Mouse (Mus musculus): ENCODE results near the gene Gm20388. TPM values are rescaled to one million over a fixed set of nuclear protein-coding genes. Genes with fewer than 3 reads are reported as not detected.

Gm20388 gene
- total RNA-seq, 1 experiment, result 27.0 TPM

- in situ Hi-C loops (cut with MboI; ENCODE audit: low sequenced_read_pairs in 2 of 2, unreplicated experiment in 2 of 2), result no loop called here
- peaks cover 0 to 3% of the 10 kb centered on the region in 2 experiments; a peak in 1 of 4 replicates for H3K4me1 ChIP-seq (ENCODE audit: control insufficient read depth in 2 of 2, insufficient read depth in 2 of 2, low read length in 2 of 2, poor library complexity in 1 of 2)
These were observed 300.7 kb downstream of the Gm20388 start for GRCm38 (mm10) chr8:120211345-120211744.

GRCm38 (mm10) chr8:120212596-120212995 lies 302.0 kb downstream of the Gm20388 start:
- Histone ChIP-seq H3K9ac (ENCODE audit: insufficient read depth, low read depth, low read length, poor library complexity, severe bottlenecking) (no peak overlapping the region), H3K4me3 (ENCODE audit: insufficient read depth in 1 of 2, low read depth in 1 of 2, low read length in 2 of 2, poor library complexity in 1 of 2, severe bottlenecking in 1 of 2) (no peak overlapping the region), H3K9me3 (ENCODE audit: control insufficient read depth, insufficient read depth, low read depth, low read length) (no peaks in the 10 kb centered on the region), H3K36me3 (ENCODE audit: control insufficient read depth, insufficient read depth, low read length, poor library complexity, severe bottlenecking) (no peaks in the 10 kb centered on the region), H3K27ac (ENCODE audit: insufficient read depth, low read depth, low read length, poor library complexity, severe bottlenecking) (no peak overlapping the region), H3K4me1 (ENCODE audit: control insufficient read depth in 2 of 2, insufficient read depth in 2 of 2, low read length in 2 of 2, poor library complexity in 1 of 2) (peaks cover 0 to 11% of the 10 kb centered on the region in 2 experiments; a peak in 1 of 4 replicates)
- no peak for DNase-seq (ENCODE audit: low read depth, low spot score)
- in situ Hi-C loops (cut with MboI; ENCODE audit: low sequenced_read_pairs in 2 of 2, unreplicated experiment in 2 of 2), result no loop called here
- no peak for TF ChIP-seq HCFC1 (IDR thresholded peaks at IDR 0.05; ENCODE audit: borderline replicate concordance, insufficient read depth, low read length)
- no peak for TF ChIP-seq ZC3H11A (IDR thresholded peaks at IDR 0.05; ENCODE audit: borderline replicate concordance, low read depth, low read length)
- TF ChIP-seq MAFK (IDR thresholded peaks at IDR 0.05; ENCODE audit: insufficient read depth, low read depth, low read length), result no peak
- TF ChIP-seq CHD2 (IDR thresholded peaks at IDR 0.05; ENCODE audit: low read depth, low read length), result no peak
- no peak for TF ChIP-seq ZNF384 (IDR thresholded peaks at IDR 0.05; ENCODE audit: low read depth, low read length)

More at GRCm38 (mm10) chr8:120211345-120211744, 300.7 kb downstream of the Gm20388 start:
- Histone ChIP-seq H3K9me3 (ENCODE audit: control insufficient read depth, insufficient read depth, low read depth, low read length) (no peaks in the 10 kb centered on the region), H3K4me3 (ENCODE audit: insufficient read depth in 1 of 2, low read depth in 1 of 2, low read length in 2 of 2, poor library complexity in 1 of 2, severe bottlenecking in 1 of 2) (no peak overlapping the region), H3K27ac (ENCODE audit: insufficient read depth, low read depth, low read length, poor library complexity, severe bottlenecking) (no peak overlapping the region), H3K36me3 (ENCODE audit: control insufficient read depth, insufficient read depth, low read length, poor library complexity, severe bottlenecking) (no peaks in the 10 kb centered on the region), H3K9ac (ENCODE audit: insufficient read depth, low read depth, low read length, poor library complexity, severe bottlenecking) (no peak overlapping the region)
- no peak for DNase-seq (ENCODE audit: low read depth, low spot score)
- no peak for TF ChIP-seq HCFC1 (IDR thresholded peaks at IDR 0.05; ENCODE audit: borderline replicate concordance, insufficient read depth, low read length)
- TF ChIP-seq CHD2 (IDR thresholded peaks at IDR 0.05; ENCODE audit: low read depth, low read length), result no peak
- no peak for TF ChIP-seq ZNF384 (IDR thresholded peaks at IDR 0.05; ENCODE audit: low read depth, low read length)
- TF ChIP-seq ZC3H11A (IDR thresholded peaks at IDR 0.05; ENCODE audit: borderline replicate concordance, low read depth, low read length), result no peak
- TF ChIP-seq MAFK (IDR thresholded peaks at IDR 0.05; ENCODE audit: insufficient read depth, low read depth, low read length), result no peak

- Histone ChIP-seq H3K27ac (ENCODE audit: insufficient read depth, low read depth, low read length, poor library complexity, severe bottlenecking) (no peak overlapping the region), H3K36me3 (ENCODE audit: control insufficient read depth, insufficient read depth, low read length, poor library complexity, severe bottlenecking) (no peaks in the 10 kb centered on the region), H3K9me3 (ENCODE audit: control insufficient read depth, insufficient read depth, low read depth, low read length) (no peaks in the 10 kb centered on the region), H3K4me1 (ENCODE audit: control insufficient read depth in 2 of 2, insufficient read depth in 2 of 2, low read length in 2 of 2, poor library complexity in 1 of 2) (peaks cover 0 to 10% of the 10 kb centered on the region in 2 experiments; a peak in 1 of 4 replicates), H3K9ac (ENCODE audit: insufficient read depth, low read depth, low read length, poor library complexity, severe bottlenecking) (no peak overlapping the region), H3K4me3 (ENCODE audit: insufficient read depth in 1 of 2, low read depth in 1 of 2, low read length in 2 of 2, poor library complexity in 1 of 2, severe bottlenecking in 1 of 2) (no peak overlapping the region)
- DNase-seq (ENCODE audit: low read depth, low spot score), result no peak
- TF ChIP-seq ZC3H11A (IDR thresholded peaks at IDR 0.05; ENCODE audit: borderline replicate concordance, low read depth, low read length) (no peak), HCFC1 (IDR thresholded peaks at IDR 0.05; ENCODE audit: borderline replicate concordance, insufficient read depth, low read length) (no peak), ZNF384 (IDR thresholded peaks at IDR 0.05; ENCODE audit: low read depth, low read length) (no peak), MAFK (IDR thresholded peaks at IDR 0.05; ENCODE audit: insufficient read depth, low read depth, low read length) (no peak), CHD2 (IDR thresholded peaks at IDR 0.05; ENCODE audit: low read depth, low read length) (no peak)
- in situ Hi-C loops (cut with MboI; ENCODE audit: low sequenced_read_pairs in 2 of 2, unreplicated experiment in 2 of 2), result no loop called here
These were observed 302.6 kb downstream of the Gm20388 start for GRCm38 (mm10) chr8:120213229-120213628.

- no peak for TF ChIP-seq CHD2 (IDR thresholded peaks at IDR 0.05; ENCODE audit: low read depth, low read length)
- no peak for TF ChIP-seq ZNF384 (IDR thresholded peaks at IDR 0.05; ENCODE audit: low read depth, low read length)
- TF ChIP-seq HCFC1 (IDR thresholded peaks at IDR 0.05; ENCODE audit: borderline replicate concordance, insufficient read depth, low read length), result no peak
- TF ChIP-seq MAFK (IDR thresholded peaks at IDR 0.05; ENCODE audit: insufficient read depth, low read depth, low read length), result no peak
- TF ChIP-seq ZC3H11A (IDR thresholded peaks at IDR 0.05; ENCODE audit: borderline replicate concordance, low read depth, low read length), result no peak
- Histone ChIP-seq H3K27ac (ENCODE audit: insufficient read depth, low read depth, low read length, poor library complexity, severe bottlenecking) (no peak overlapping the region), H3K4me1 (ENCODE audit: control insufficient read depth in 2 of 2, insufficient read depth in 2 of 2, low read length in 2 of 2, poor library complexity in 1 of 2) (peaks cover 0 to 10% of the 10 kb centered on the region in 2 experiments; a peak in 1 of 4 replicates)
These were observed 303.3 kb downstream of the Gm20388 start for GRCm38 (mm10) chr8:120213939-120214338.

More at GRCm38 (mm10) chr8:120213939-120214338, 303.3 kb downstream of the Gm20388 start:
- Histone ChIP-seq H3K36me3 (ENCODE audit: control insufficient read depth, insufficient read depth, low read length, poor library complexity, severe bottlenecking) (no peaks in the 10 kb centered on the region), H3K9ac (ENCODE audit: insufficient read depth, low read depth, low read length, poor library complexity, severe bottlenecking) (no peak overlapping the region), H3K4me3 (ENCODE audit: insufficient read depth in 1 of 2, low read depth in 1 of 2, low read length in 2 of 2, poor library complexity in 1 of 2, severe bottlenecking in 1 of 2) (no peak overlapping the region), H3K9me3 (ENCODE audit: control insufficient read depth, insufficient read depth, low read depth, low read length) (no peaks in the 10 kb centered on the region)
- in situ Hi-C loops (cut with MboI; ENCODE audit: low sequenced_read_pairs in 2 of 2, unreplicated experiment in 2 of 2), result no loop called here
- no peak for DNase-seq (ENCODE audit: low read depth, low spot score)
